Mouse (Mus musculus): ENCODE data around the gene Caprin1. TPM values are rescaled to one million over a fixed set of nuclear protein-coding genes. Genes with fewer than 3 reads are reported as not detected.

The Caprin1 gene
- polyA plus RNA-seq, 1 experiment from 2014 or later = 477 TPM

Other genes starting within 250 kb of the Caprin1 start
- 13.3 and 21.3 TPM in 2 replicates for gene Abtb2, start 231.3 kb downstream of the Caprin1 start, polyA plus RNA-seq (2016; fragmentation: Nextera tagmentation; extraction: Ambion mirVana)
- 26.3 and 30.9 TPM in 2 replicates for gene Nat10, start 36.4 kb downstream of the Caprin1 start, polyA plus RNA-seq (2016; fragmentation: Nextera tagmentation; extraction: Ambion mirVana)
- 15.8 and 21.2 TPM in 2 replicates for gene Lmo2, start 160.3 kb upstream of the Caprin1 start, polyA plus RNA-seq (2016; fragmentation: Nextera tagmentation; extraction: Ambion mirVana)
- gene Fbxo3, start 230.1 kb upstream of the Caprin1 start, polyA plus RNA-seq (2016; fragmentation: Nextera tagmentation; extraction: Ambion mirVana) = 40.6 and 42.8 TPM in 2 replicates
- gene 4931422A03Rik, start 230.7 kb upstream of the Caprin1 start, polyA plus RNA-seq (2016; fragmentation: Nextera tagmentation; extraction: Ambion mirVana) = 1.4 and 2.0 TPM in 2 replicates